Mouse (Mus musculus): ENCODE results near the gene Neurl1b. TPM values are rescaled to one million over a fixed set of nuclear protein-coding genes. Genes with fewer than 3 reads are reported as not detected.

Neurl1b gene
- polyA plus RNA-seq, 1 experiment from 2014 or later: 3.0 TPM

DNA sequence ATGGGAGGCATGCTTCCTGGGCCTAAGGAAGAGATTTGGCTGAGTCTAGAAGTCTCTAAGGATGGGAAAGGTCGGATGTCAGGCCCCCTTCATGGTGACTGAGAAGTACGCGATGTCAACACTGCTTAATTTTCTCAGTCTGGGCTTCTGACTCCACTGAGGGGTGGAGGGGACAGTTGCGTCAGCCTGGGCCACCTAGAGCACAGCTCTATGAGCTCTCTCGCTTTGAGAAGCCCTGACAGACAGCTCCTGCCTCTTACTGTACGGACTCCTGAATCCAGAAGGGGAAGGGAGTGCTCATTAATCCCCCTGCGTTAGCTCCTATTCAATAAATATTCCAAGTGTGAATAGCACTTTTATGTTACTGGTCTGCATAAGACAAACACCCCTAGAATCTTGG lies 43.4 kb downstream of the Neurl1b start:
- H3K9ac ChIP-seq (ENCODE audit: low read length): no peak overlapping the region
- H3K4me1 ChIP-seq (ENCODE audit: control insufficient read depth, insufficient read depth, low read length): peaks cover 4% of the 10 kb centered on the region; the same call in 1 of the 2 replicates
- no peaks in the 10 kb centered on the region for H3K36me3 ChIP-seq (ENCODE audit: control insufficient read depth, insufficient read depth)
- H3K4me2 ChIP-seq (ENCODE audit: low read depth, low read length): no peak overlapping the region
- no peak for ATAC-seq (replicated peaks; ENCODE audit: extremely low read depth, insufficient read depth, low FRiP score)
- no peak overlapping the region for H3K27ac ChIP-seq (ENCODE audit: low read length)
- no peak overlapping the region for H3K4me3 ChIP-seq (ENCODE audit: low read length)
- no peaks in the 10 kb centered on the region for H3K9me3 ChIP-seq (replicated peaks; ENCODE audit: control insufficient read depth, low read length)
- 60% methylated on average over 7 of the region's 7 CpGs for WGBS
- no peaks in the 10 kb centered on the region for H3K27me3 ChIP-seq (ENCODE audit: control insufficient read depth, insufficient read depth, low read length)

DNA sequence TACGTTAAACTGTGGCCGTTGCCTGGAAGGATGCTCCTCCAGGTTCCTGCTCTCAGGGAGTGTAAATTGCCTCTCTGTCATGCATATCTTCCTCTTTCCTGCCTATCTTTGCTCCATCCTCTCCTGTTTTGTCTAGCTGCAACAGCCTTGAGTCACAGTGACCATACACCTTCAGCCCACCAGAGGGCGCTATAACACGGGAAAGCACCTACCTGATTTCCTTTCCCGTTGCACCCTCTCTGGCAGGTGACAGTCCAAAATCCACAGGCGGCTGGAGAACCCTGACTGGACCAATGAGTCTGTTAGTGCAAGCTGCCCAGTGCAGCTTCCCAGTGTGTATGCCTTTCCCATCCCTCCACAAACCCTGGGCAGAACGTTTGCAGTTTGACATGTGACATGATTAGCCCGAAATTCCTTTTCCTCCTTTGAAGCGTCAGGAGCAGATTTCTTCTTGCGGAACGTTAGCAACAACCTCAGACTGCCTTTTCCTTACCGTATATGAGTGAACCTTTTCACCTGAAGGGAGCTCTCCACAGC lies 48.1 kb downstream of the Neurl1b start:
- H3K9ac ChIP-seq (ENCODE audit: low read length): no peak overlapping the region
- no peaks in the 10 kb centered on the region for H3K9me3 ChIP-seq (replicated peaks; ENCODE audit: control insufficient read depth, low read length)
- no peaks in the 10 kb centered on the region for H3K27me3 ChIP-seq (ENCODE audit: control insufficient read depth, insufficient read depth, low read length)
- peak overlapping the region; percentile 14; the same call in 1 of the 2 replicates for H3K4me2 ChIP-seq (ENCODE audit: low read depth, low read length)
- no peak for ATAC-seq (replicated peaks; ENCODE audit: extremely low read depth, insufficient read depth, low FRiP score)
- no peak overlapping the region for H3K27ac ChIP-seq (ENCODE audit: low read length)
- H3K36me3 ChIP-seq (ENCODE audit: control insufficient read depth, insufficient read depth): no peaks in the 10 kb centered on the region
- peaks cover 14% of the 10 kb centered on the region for H3K4me1 ChIP-seq (ENCODE audit: control insufficient read depth, insufficient read depth, low read length)
- WGBS: 18% methylated on average over 12 of the region's 12 CpGs
- no peak overlapping the region for H3K4me3 ChIP-seq (ENCODE audit: low read length)

DNA sequence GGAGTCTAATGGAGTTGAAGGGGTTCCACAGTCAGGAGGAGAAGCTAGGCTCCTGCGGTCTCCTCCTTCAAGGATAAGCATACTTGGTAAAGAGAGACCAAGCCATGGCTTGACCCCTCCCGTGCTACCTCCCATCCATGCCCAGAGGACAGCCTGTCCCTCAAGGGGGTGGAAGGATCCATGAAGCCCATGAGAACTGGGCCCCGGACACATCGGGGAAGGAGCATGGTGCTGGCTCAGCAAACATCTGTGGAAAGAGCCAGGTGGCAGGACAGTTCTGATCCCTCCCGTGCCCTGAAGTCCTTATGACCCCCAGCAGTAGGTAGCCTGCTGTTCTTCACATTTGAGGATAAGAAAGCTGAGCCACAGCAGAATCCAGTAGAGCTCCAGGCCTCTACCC lies 48.8 kb downstream of the Neurl1b start:
- Histone ChIP-seq H3K4me2 (ENCODE audit: low read depth, low read length) (no peak overlapping the region), H3K9me3 (replicated peaks; ENCODE audit: control insufficient read depth, low read length) (no peaks in the 10 kb centered on the region), H3K4me1 (ENCODE audit: control insufficient read depth, insufficient read depth, low read length) (peaks cover 14% of the 10 kb centered on the region), H3K9ac (ENCODE audit: low read length) (no peak overlapping the region), H3K27ac (ENCODE audit: low read length) (no peak overlapping the region), H3K4me3 (ENCODE audit: low read length) (no peak overlapping the region), H3K27me3 (ENCODE audit: control insufficient read depth, insufficient read depth, low read length) (no peaks in the 10 kb centered on the region), H3K36me3 (ENCODE audit: control insufficient read depth, insufficient read depth) (no peaks in the 10 kb centered on the region)
- 83% methylated on average over 5 of the region's 5 CpGs for WGBS
- ATAC-seq (replicated peaks; ENCODE audit: extremely low read depth, insufficient read depth, low FRiP score): no peak

DNA sequence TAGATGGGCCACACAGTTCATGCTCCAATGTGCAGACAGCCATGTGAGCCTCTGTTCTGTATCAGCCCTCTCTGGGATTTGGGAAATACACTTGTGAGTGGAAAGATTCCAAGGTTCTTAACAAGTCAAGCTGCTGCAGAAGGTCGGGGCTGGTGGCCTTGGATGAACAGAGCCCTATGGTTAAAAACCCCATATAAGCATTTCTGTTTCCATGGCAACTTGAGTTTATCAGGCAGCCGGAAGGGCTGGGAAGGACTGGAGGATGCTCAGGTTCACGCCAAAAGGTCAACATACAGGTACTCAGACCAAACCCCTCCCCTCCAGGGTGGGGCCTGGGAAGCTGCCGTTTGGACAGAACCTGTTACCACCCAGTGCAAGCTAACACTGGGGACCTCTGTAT lies 49.4 kb downstream of the Neurl1b start:
- H3K27ac ChIP-seq (ENCODE audit: low read length): peak overlapping the region; percentile 46; the same call in 1 of the 2 replicates
- WGBS: 36% methylated on average over 4 of the region's 4 CpGs

DNA sequence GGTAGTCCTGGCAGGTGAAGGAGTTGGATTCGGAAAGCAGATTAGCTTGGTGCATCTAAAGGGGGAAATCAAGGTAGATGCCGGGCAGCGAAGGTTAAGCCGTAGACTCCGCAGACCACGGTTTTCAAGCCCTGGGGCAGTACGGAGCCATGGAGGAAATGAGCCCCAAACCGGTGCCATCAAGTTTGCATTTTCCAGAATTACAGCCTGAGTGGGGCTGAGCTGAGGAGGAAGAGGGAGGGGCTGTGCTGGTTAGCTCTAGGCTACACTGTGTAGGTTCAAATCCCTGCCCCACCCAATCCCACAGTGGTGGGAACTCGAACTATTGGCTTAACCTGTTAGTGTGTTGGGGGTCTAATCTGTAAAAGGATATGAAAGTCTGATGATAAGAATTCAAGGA lies 49.9 kb downstream of the Neurl1b start:
- H3K27me3 ChIP-seq (ENCODE audit: control insufficient read depth, insufficient read depth, low read length): no peaks in the 10 kb centered on the region
- H3K4me1 ChIP-seq (ENCODE audit: control insufficient read depth, insufficient read depth, low read length): peaks cover 14% of the 10 kb centered on the region
- H3K4me2 ChIP-seq (ENCODE audit: low read depth, low read length): no peak overlapping the region
- no peak for ATAC-seq (replicated peaks; ENCODE audit: extremely low read depth, insufficient read depth, low FRiP score)
- WGBS: 75% methylated on average over 9 of the region's 9 CpGs
- no peak overlapping the region for H3K9ac ChIP-seq (ENCODE audit: low read length)
- peak overlapping the region; percentile 46 for H3K27ac ChIP-seq (ENCODE audit: low read length)
- H3K4me3 ChIP-seq (ENCODE audit: low read length): no peak overlapping the region
- H3K9me3 ChIP-seq (replicated peaks; ENCODE audit: control insufficient read depth, low read length): no peaks in the 10 kb centered on the region
- no peaks in the 10 kb centered on the region for H3K36me3 ChIP-seq (ENCODE audit: control insufficient read depth, insufficient read depth)

More for the DNA sequence above, 49.4 kb downstream of the Neurl1b start:
- Histone ChIP-seq H3K4me2 (ENCODE audit: low read depth, low read length) (no peak overlapping the region), H3K4me3 (ENCODE audit: low read length) (no peak overlapping the region), H3K27me3 (ENCODE audit: control insufficient read depth, insufficient read depth, low read length) (no peaks in the 10 kb centered on the region), H3K9ac (ENCODE audit: low read length) (no peak overlapping the region), H3K9me3 (replicated peaks; ENCODE audit: control insufficient read depth, low read length) (no peaks in the 10 kb centered on the region), H3K4me1 (ENCODE audit: control insufficient read depth, insufficient read depth, low read length) (peaks cover 14% of the 10 kb centered on the region), H3K36me3 (ENCODE audit: control insufficient read depth, insufficient read depth) (no peaks in the 10 kb centered on the region)
- ATAC-seq (replicated peaks; ENCODE audit: extremely low read depth, insufficient read depth, low FRiP score): no peak

DNA sequence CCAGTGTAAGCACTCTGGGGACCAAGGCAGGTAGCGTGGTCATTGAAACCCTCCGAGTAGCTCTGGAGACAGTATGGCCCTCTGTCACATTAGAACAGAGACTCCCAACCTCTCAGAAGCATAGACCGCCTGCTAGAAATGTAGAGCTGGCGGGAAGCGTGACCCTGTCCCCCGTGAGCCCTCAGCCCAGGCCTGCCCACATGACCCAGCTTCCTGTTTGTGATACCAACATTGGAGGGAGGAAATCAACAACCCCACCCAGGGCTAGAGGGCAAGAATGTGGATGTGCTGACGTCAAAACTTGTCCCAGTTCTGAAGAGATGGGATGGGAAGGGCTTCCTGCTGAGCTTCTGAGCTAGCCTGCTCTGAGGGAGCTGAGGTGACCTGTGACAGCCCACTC lies 50.3 kb downstream of the Neurl1b start:
- H3K4me2 ChIP-seq (ENCODE audit: low read depth, low read length): no peak overlapping the region
- peaks cover 14% of the 10 kb centered on the region for H3K4me1 ChIP-seq (ENCODE audit: control insufficient read depth, insufficient read depth, low read length)
- ATAC-seq (replicated peaks; ENCODE audit: extremely low read depth, insufficient read depth, low FRiP score): peak; percentile 33; the same call in 1 of the 2 replicates
- no peak overlapping the region for H3K9ac ChIP-seq (ENCODE audit: low read length)
- no peaks in the 10 kb centered on the region for H3K27me3 ChIP-seq (ENCODE audit: control insufficient read depth, insufficient read depth, low read length)
- H3K36me3 ChIP-seq (ENCODE audit: control insufficient read depth, insufficient read depth): no peaks in the 10 kb centered on the region
- WGBS: 63% methylated on average over 7 of the region's 7 CpGs
- H3K4me3 ChIP-seq (ENCODE audit: low read length): no peak overlapping the region
- no peaks in the 10 kb centered on the region for H3K9me3 ChIP-seq (replicated peaks; ENCODE audit: control insufficient read depth, low read length)
- peak overlapping the region; percentile 46 for H3K27ac ChIP-seq (ENCODE audit: low read length)

DNA sequence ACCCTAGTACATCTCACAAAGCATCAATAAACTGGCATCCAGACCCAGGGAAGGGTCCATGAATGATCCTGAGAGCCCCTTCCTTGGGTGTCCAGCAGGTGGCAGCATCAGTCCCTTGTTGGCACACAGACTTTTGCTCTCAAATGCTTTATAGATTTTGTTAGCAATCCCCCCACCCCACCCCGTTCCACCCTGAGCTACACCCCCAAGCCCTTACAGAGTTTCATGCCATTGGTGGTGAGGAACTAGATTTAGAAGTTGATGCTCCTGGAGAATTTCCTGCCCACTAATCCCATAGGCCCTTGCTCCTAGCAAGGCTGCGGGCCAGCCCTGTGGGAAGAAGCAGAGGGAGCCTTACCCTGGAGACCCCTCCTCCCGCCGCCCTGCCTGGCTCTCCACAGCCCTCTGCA lies 52.1 kb downstream of the Neurl1b start:
- 0 out of 2 replicates have a peak overlapping the region, but pooled peaks have one; percentile 20 for H3K4me2 ChIP-seq (ENCODE audit: low read depth, low read length)
- H3K4me3 ChIP-seq (ENCODE audit: low read length): no peak overlapping the region
- H3K27me3 ChIP-seq (ENCODE audit: control insufficient read depth, insufficient read depth, low read length): no peaks in the 10 kb centered on the region
- peak overlapping the region; percentile 47; the same call in 1 of the 2 replicates for H3K9ac ChIP-seq (ENCODE audit: low read length)
- no peaks in the 10 kb centered on the region for H3K9me3 ChIP-seq (replicated peaks; ENCODE audit: control insufficient read depth, low read length)
- WGBS: 10% methylated on average over 4 of the region's 4 CpGs
- H3K4me1 ChIP-seq (ENCODE audit: control insufficient read depth, insufficient read depth, low read length): peaks cover 14% of the 10 kb centered on the region
- peak; percentile 33 for ATAC-seq (replicated peaks; ENCODE audit: extremely low read depth, insufficient read depth, low FRiP score)
- H3K36me3 ChIP-seq (ENCODE audit: control insufficient read depth, insufficient read depth): no peaks in the 10 kb centered on the region
- no peak overlapping the region for H3K27ac ChIP-seq (ENCODE audit: low read length)

DNA sequence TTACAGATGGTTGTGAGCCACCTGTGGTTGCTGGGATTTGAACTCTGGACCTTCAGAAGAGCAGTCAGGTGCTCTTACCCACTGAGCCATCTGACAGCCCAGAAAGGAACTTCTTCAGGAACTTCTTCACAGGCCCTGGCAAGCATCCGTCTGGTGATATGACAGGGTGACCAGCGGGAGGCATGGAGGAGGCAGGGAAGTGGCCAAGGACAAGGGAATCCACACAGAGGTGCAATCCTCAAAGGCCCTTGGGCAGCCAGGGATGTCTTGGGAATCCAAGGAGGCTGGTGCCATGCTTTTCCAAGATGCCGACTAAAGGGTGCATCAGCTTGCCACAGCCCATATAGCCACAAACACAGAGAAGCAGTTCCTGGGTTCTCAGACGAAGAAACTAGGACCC lies 53.0 kb downstream of the Neurl1b start:
- Histone ChIP-seq H3K36me3 (ENCODE audit: control insufficient read depth, insufficient read depth) (no peaks in the 10 kb centered on the region), H3K4me2 (ENCODE audit: low read depth, low read length) (no peak overlapping the region), H3K4me3 (ENCODE audit: low read length) (no peak overlapping the region), H3K27ac (ENCODE audit: low read length) (no peak overlapping the region), H3K4me1 (ENCODE audit: control insufficient read depth, insufficient read depth, low read length) (peaks cover 14% of the 10 kb centered on the region), H3K9me3 (replicated peaks; ENCODE audit: control insufficient read depth, low read length) (no peaks in the 10 kb centered on the region), H3K27me3 (ENCODE audit: control insufficient read depth, insufficient read depth, low read length) (no peaks in the 10 kb centered on the region), H3K9ac (ENCODE audit: low read length) (no peak overlapping the region)
- WGBS: 71% methylated on average over 4 of the region's 4 CpGs
- no peak for ATAC-seq (replicated peaks; ENCODE audit: extremely low read depth, insufficient read depth, low FRiP score)

DNA sequence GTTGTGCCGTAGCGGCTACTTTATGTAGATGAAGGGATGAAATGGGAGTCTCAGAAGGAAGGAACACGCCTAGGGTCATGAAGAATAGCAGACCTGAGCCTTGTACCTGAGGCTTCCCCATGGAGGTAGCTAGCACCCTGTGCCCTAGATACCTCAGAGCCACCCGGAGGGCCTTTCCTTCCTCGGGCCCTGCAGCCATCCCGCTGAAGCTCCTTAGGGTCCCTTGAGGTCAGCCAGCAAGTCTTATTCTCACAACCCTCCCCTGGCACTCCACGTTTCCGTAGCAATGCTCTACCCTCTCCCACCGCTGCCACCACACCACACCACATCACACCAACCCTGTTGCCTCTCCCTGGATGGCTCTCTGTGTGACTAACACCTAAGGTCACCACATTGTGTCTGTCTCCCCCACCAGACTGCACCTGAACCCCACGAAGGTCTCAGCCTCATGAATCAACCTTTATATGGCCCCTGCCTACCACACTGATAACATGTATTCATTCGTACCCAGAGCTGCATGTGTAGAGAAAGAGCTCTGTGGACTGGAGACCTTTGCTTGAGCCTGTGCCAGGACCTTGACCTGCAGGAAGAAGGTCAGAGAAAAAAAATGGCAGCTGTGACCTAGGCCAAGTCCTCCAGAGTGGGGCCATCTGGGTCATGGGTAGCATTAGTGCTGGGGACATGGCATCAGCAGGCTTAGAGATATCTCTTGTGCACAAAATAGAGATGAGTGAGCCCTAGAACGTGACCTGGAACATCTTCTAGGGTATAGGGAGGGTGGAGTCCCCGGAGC lies 53.7 kb downstream of the Neurl1b start:
- H3K4me2 ChIP-seq (ENCODE audit: low read depth, low read length): no peak overlapping the region
- H3K27me3 ChIP-seq (ENCODE audit: control insufficient read depth, insufficient read depth, low read length): no peaks in the 10 kb centered on the region
- no peak overlapping the region for H3K9ac ChIP-seq (ENCODE audit: low read length)
- H3K4me3 ChIP-seq (ENCODE audit: low read length): no peak overlapping the region
- H3K4me1 ChIP-seq (ENCODE audit: control insufficient read depth, insufficient read depth, low read length): peaks cover 8% of the 10 kb centered on the region; the same call in 1 of the 2 replicates
- 82% methylated on average over 13 of the region's 13 CpGs for WGBS
- H3K9me3 ChIP-seq (replicated peaks; ENCODE audit: control insufficient read depth, low read length): no peaks in the 10 kb centered on the region
- no peaks in the 10 kb centered on the region for H3K36me3 ChIP-seq (ENCODE audit: control insufficient read depth, insufficient read depth)
- no peak overlapping the region for H3K27ac ChIP-seq (ENCODE audit: low read length)
- ATAC-seq (replicated peaks; ENCODE audit: extremely low read depth, insufficient read depth, low FRiP score): no peak
